32 mouse cellular contexts compared by ENCODE assay signal in genomic region chr7:46789177-46789849, GRCm38 (mm10). TPM values are rescaled to one million over a fixed set of nuclear protein-coding genes. Genes with fewer than 3 reads are reported as not detected.
"Had no signal": no experiment of that assay in that cellular context is flagged by ENCODE, and none has a peak within 500 bp of the region (broad histone marks: within the 10 kb centered on the region; RNA-seq: fewer than 3 reads in every experiment).

No protein-coding gene starts in this region.

- H3K27ac ChIP-seq: heart, adult 2 months; heart, embryonic 13.5 days; heart, embryonic 15.5 days; hindbrain, embryonic 13.5 days; hindbrain, embryonic 15.5 days; hindbrain, postnatal 0 days; kidney, embryonic 15.5 days; kidney, postnatal 0 days; limb, embryonic 13.5 days; limb, embryonic 15.5 days; liver, embryonic 12.5 days had no signal

- H3K4me3 ChIP-seq: heart, adult 2 months; heart, embryonic 13.5 days; heart, embryonic 15.5 days; hindbrain, embryonic 13.5 days; hindbrain, embryonic 15.5 days; kidney, embryonic 15.5 days; limb, embryonic 13.5 days; limb, embryonic 15.5 days; liver, embryonic 12.5 days had no signal

- DNase-seq: forebrain, postnatal 0 days; gastrocnemius, postnatal 14 days; gastrocnemius, postnatal 36 days; heart, adult 2 months; kidney, adult 11 months; kidney, adult 2 months; kidney, adult 9 months; kidney, postnatal 14 days; kidney, postnatal 36 days; layer of hippocampus, adult 9-11 months; layer of hippocampus, postnatal 36 days; left cerebral cortex, postnatal 4 days had no signal

RNA-seq across cellular contexts. Expression of gene Saa2, which starts 37.7 kb away (rescaled TPM):
- total RNA-seq: forebrain, postnatal 0 days; gastrocnemius, adult 8-10 months; gastrocnemius, postnatal 36 days; heart, adult 2 months; heart, postnatal 25 days; hematopoietic stem cell, adult 5-6 weeks; layer of hippocampus, adult 18-20 months; layer of hippocampus, adult 8-10 months; layer of hippocampus, postnatal 14 days; layer of hippocampus, postnatal 36 days; left cerebral cortex, adult 18-20 months; left cerebral cortex, adult 8-10 months; left cerebral cortex, postnatal 10 days; left cerebral cortex, postnatal 25 days; left cerebral cortex, postnatal 4 days had no signal

RNA-seq across cellular contexts. Expression of gene Saa1, which starts 46.5 kb away (rescaled TPM):
- total RNA-seq: forebrain, postnatal 0 days; gastrocnemius, adult 8-10 months; gastrocnemius, postnatal 36 days; heart, adult 2 months; heart, postnatal 25 days; hematopoietic stem cell, adult 5-6 weeks; hindbrain, postnatal 0 days; layer of hippocampus, adult 18-20 months; layer of hippocampus, adult 8-10 months; layer of hippocampus, postnatal 14 days; layer of hippocampus, postnatal 36 days; left cerebral cortex, adult 18-20 months; left cerebral cortex, adult 8-10 months; left cerebral cortex, postnatal 10 days; left cerebral cortex, postnatal 25 days; left cerebral cortex, postnatal 4 days had no signal
